Mouse (Mus musculus): ENCODE measurements around the gene Edem3.

DNA sequence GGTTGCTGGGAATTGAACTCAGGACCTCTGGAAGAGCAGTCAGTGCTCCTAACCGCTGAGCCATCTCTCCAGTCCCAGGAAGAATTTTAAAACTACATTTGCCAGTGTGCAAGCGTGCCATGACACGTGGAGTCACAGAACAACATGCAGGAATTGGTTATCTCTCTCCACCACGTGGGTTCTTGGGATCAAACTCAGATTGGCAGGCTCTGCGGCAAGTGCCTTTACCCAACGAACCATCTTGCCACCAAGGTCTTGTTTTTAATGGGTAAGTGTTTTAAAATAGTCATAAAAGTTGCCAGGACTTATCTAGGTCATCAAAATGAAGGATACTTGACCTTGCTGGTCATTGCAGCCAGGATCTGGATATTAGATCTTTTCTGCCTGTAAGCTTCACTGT, 3.1 kb downstream of the Edem3 start:
- TF ChIP-seq FLI1 (IDR thresholded peaks at IDR 0.05; ENCODE audit: low read length) (no peak), GATA1 (IDR thresholded peaks at IDR 0.05; ENCODE audit: borderline replicate concordance, low read length) (no peak)
